Mouse (Mus musculus) testis, postnatal 14 days (tissue): ENCODE results near the gene Doxl2.

Experiments used
- DNase-seq: peaks from one replicate; pipeline ENCODE4 v3.0.0; 2021; ENCODE audit warnings: low spot score

Doxl2 gene

DNA sequence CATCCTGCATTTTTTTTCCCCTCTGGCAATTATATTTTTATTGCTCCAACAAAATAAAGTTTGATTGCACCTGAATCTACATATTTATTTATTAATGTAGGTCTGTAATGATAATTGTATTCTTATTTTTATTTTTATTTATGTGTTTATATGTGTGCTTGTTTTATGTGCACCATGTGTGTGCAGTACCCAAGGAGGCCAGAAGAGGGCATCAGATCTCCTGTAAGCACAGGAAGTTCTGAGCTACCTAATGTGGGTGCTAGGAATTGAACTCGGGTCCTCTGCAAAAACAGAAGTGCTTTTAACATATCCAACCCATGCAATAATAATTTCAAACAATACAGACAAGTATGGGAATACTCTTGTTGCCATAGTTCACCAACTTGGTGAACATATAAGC is 34.9 kb downstream of the Doxl2 start:
- DNase-seq, result no peak

DNA sequence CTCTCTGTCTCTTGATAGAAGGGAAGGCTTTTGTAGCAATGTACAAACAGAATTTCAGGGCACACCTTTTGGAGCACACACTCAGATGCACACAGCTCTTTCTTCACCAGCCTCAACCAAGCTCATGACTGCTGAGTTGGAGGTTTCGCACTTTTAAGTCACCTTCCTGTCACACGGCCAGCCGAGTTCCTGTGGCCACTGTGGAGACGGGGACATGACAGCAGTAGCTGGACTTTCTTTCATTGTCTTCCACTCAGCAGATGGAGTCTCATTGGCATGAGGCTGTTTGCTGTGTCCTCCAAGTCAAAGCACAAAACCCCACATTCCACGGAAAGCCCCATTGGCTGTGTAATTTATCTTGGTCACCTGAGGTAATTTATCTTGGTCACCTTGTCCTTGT is 36.4 kb downstream of the Doxl2 start:
- DNase-seq, result no peak

DNA sequence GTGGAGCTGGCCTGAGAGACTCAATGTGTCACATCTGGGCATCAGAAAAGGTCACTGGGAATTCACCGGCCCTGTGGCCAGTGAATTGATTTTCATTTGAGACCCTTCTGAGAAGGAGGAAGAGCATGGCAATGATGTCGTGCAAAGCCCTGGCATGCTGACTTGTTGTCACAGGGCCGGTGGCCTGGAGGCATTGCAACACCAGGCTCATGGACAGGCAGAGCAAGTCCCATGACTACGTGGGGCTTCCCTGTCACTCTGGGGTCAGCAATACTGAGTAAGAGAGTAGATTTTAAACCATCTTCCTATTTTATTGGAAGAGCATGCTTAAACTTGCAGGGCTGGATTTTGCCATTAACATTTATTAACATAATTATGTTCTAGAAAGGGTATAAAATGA is 38.3 kb downstream of the Doxl2 start:
- no peak for DNase-seq

DNA sequence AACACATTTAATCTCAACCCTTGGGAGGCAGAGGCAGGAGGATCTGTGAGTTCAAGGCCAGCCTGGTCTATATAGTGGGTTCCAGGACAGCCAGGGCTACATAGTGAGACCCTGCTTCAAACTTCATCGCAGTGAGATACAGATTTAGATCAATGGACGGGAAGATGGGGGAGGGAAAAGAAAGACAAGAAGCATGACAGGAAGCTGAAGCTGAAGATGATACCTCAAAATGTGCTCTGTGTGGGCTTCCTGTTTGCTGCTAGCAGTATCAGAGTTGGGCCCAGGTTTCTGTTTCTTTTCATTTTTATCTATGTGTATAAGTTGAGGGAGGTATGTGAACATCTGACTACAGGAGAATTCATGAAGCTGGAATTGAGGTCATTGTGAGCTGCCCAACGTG is 38.7 kb downstream of the Doxl2 start:
- no peak for DNase-seq

DNA sequence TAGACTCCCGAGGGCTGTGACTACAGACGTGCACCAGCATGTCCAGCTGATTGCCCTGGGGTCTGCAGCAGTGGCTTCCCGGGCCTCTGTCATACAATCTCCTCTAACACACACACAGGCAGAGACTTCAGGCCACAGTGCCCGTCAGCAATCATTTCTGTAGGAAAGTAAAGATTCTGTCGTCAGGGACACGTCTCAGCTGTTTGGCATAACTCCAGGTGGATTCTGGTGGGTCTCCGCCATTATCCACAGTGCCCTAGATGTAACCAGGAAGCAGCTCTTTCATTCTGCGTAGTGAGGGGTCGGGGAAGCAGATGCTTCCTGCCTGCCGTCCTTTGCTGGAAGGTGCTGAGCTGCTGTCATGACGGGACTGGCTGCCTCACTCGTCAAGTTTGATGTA is 42.4 kb downstream of the Doxl2 start:
- DNase-seq, result no peak

DNA sequence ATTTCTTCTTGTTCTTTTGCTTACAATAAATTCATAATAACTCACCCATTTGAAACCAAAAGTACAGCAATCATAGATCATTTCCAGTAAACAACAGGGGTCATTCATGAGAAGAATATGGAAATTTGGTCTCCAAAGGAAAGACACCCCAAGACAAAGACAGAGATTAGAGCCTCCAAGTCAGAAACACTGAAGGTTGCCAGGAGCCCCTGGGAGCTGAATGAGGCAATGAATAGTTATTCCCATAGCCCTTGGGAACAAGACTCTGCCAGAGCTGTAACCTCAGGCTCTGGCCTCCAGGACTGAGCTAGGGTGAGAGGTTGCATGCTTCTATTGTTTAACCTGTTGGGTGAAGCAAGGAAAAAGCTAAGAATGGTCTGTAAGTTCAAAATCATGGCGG is 44.6 kb downstream of the Doxl2 start:
- DNase-seq, result no peak

DNA sequence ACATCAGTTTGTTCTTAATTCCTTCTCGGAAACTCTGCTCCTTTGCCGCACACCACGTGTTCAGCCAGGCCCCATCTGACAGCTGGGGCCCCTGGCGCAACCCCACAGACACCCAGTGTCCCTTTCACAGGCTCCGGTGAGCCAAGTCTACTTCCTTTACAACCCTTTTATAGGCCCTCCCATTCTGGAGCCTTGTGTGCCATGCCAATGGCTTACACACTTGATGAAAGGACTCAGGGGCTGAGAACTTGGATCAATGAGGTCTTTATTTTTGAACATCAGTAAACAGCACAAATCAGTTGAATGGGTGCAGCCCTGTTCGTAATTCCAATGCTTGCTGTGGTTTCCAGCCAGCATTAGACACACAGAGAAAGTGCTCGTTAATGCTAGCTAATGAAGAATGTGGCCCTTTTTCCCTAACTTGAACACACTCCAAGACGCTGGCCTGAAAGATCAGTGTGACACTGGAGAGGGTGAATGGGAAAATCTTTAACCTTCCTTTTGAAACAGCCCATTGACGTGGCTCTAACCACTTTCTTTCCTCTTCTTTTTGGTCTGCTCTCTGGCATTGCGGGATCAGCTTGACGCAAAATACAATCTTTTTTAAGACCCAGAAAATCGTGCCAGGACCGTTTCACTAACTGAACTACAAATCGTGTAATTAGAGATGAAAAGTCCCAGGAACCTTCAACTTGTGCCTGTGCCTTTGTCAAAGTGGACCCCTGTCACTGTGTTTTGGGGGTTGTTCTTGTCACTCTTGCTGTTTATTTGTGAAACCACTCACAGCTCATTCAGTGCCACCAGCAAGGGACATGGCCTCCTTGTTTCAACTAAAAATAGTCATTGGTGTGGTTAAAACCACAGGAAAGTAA is 46.6 kb downstream of the Doxl2 start:
- no peak for DNase-seq

DNA sequence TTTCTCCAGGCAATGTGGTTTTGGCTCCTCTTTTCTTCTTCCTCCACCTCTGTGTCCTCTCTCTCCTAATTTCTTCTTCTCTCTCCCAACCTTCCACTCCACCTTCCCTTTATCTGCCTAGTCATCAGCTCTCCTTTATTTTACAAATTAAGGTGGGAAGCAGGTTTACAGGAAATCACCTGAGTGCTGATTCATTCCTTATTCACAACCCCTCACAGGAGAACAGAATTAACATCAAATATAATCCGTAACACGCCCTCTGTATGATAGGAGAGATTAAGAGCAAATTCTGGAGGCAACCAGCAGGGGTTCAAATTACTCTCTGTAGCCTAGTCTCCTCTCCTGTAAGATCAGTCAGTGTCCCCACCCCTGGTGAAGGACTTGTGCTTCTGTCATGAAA is 47.6 kb downstream of the Doxl2 start:
- no peak for DNase-seq

DNA sequence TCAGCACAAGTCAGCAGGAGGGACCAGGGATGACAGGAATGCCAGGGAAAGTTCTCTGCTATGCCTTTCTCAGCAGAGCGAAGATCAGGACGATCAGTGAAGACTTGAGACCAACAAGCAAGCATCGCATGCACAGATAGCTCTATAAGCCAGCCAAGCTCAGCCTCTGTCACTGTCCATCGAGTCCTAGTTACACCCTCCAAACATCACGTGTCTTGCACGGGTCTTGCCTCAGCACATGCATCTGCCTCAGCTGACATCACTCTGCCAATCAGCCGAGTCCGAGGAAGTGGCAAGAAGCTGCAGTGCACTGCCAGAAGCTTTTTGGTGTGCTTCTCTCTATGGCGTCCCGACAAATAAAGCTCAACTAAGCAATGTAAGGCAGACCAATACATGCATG is 48.6 kb downstream of the Doxl2 start:
- DNase-seq, result no peak

DNA sequence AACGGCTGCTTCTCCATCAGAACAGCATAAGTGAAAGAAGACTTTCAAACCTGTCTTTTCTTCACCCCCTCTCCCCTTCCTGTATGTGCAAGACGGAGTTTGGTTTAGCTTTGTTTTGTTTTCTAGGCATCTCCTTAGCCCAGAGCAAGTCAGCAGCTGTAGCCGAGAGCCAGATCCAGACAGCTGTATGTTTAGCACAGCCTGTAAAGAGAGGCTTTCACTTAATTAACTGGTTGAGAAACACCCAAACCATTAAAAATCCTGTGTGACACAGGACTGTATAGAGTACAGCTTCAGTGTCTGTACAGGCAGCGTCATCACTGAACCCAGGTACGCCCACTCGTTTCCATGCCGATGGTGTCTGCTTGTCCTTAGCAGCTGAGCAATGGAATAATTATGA is 50.5 kb downstream of the Doxl2 start:
- no peak for DNase-seq

DNA sequence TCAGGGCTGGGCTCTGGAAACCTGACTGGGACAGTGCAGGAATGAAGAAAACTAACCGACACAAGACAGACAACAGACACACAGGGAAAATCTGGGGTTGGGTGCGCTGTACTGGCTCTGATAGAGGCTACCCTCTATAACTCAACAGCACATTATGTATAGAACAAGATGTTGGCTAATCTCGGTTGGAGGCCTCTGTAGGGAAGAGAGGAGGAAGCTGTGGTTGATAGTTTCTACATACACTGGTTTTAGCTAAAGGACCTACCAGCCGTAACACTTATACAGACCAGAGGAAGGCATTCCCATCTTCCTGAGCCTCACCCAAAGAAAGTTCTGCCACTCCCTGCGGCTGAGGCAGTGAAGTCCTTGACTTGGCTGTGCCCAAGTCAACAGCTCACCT is 51.7 kb downstream of the Doxl2 start:
- no peak for DNase-seq

DNA sequence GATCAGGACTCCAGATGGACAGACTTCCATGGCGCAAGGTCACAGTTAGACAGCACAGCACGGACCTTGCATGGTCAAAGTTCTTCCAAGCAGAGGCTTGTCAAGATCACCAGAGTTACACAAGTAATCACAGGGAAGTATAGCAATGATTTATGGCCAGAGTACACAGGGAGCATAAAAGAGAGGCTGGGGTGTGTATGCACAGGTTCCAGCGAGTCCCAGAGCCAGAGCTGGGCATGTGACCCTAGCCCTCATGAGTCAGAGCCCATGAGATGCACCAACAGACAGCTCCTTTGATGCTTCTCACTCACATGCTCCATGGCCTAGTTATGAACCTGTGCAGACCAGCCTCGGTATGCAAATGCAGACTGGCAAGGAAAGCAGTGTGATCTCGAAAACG is 53.3 kb downstream of the Doxl2 start:
- no peak for DNase-seq
